Mouse (Mus musculus) CH12F3 (cell line): ENCODE results near the gene Plekha4.
"Not testable (repeated sequence)": the region's sequence is repeated elsewhere in the genome, so short reads cannot be mapped to it uniquely, and the experiment has no call there.

Experiments used
- in situ Hi-C: fragments of 300-500 bp; cut with MboI; formaldehyde crosslinking; loops from 2 replicates; pipeline ENCODE4 v1.14.3; 2020; ENCODE audit warnings: low sequenced_read_pairs

Gene Plekha4

DNA sequence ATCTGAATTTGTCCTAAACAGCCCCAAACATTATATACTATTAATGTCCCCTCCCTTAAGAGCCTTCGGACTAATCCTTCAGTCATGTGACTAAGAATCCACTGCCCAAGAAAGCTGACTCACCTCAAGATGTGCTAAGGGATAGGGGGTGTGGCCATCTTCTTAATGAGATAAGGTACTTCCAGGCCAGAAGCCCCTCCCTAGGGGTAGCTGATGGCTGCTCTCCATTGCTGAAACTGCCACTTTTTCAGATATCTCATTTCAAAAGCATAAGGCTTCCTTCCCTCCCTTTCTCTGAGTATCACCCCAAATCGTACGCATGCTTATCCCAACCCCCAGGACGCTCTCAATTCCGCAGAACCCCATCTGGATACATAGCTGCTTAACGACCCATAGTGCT, 17.6 kb upstream of the Plekha4 start:
- in situ Hi-C loops, result no loop called here

DNA sequence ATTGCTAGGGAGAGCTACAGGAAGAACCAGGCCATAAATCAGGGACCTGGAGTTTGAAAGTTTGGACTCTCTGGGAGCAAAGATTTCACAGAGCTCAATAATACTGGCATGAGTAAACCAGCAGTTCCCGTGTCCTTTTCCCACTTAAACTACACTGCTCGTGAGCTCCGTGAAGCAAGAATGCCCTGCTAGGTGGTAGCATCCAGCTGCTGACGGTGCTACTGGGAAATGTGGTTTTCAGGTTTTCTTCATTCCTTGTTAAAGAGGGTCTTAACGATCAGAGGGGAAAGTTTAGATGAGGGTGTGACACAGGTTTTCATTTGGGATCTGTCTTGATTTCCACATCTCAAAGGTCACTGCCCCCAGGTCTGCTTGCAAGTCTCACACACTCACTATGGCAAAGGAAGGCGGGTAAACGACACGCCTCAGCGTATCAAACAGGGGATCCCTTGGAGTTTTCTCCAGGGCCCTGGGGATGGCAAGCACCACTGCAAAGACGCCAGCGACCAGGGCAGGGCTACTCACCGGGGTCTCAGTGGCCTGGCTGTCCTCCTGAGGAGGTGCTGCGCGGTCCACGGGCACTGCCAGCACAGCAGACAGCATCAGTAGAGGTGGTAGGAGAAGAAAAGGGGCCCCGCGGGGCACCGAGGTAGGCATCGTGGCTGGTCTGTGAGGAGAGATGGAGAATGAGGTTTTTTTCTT, 16.8 kb upstream of the Plekha4 start:
- in situ Hi-C loops, result no loop called here

DNA sequence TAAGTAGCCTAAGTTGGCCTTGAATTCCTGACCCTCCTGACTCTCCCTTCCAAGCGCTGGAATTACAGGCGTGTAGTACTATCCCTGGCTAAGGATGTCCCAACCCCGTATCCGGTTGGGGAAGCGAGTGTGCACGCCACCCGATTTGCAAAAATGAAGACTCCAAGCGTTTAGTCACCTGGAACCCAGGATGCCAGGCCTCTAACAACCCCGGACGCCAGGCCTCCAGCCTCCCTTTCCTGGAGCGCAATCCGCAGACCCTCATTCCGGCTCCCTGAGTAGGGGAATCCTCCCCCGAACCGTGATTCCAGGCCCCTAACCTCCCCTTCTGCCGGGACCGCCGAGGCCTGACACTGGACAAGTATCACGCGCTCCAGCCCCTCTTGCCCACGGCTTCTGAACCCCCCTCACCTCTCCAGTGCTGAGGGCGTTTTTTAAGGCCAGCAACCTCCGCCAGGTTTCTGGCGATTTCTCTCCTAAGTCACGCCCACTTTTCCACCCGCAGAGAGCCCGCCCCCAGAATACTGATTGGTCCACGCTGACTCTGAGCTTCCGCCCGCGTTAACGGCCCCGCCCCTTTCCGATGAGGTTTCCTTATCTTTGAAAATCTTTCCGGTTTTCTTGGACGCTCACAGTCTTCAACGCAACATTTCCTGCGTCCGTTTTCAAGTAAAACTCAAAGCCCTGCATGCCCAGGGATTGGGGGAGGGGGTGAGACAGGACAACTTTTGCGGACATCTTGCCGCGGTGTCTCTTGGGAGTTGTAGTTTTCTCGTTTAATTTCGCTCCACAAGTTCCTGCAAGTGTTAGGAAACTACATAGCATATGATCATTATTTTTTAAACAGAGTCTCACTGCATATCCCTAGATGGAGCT, 16.0 kb upstream of the Plekha4 start, which contains the start of gene Nucb1:
Gene Nucb1 (minus strand): TSS at position 495 of the 876 bp plus-strand sequence.
- in situ Hi-C loops, result no loop called here

DNA sequence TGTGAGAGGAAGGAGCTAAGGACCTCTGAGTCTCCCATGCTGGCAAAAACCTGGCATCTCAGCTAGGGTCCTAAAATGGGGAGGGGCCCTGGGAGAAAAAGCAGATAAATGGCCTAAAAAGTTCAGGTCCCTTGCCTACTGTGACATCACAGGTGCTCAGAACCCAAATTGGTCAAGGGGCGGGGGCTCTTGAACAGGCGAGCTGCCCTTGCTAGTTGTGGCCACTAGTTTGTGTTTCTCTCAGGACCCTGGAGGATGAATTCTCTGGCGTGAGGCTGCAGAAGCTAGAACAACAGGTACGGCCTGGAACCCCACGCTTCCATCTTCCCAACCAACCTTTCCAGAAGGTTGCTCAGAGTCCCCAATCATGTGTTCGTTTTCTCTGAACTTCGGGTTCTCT, 11.7 kb upstream of the Plekha4 start:
- in situ Hi-C loops, result no loop called here

DNA sequence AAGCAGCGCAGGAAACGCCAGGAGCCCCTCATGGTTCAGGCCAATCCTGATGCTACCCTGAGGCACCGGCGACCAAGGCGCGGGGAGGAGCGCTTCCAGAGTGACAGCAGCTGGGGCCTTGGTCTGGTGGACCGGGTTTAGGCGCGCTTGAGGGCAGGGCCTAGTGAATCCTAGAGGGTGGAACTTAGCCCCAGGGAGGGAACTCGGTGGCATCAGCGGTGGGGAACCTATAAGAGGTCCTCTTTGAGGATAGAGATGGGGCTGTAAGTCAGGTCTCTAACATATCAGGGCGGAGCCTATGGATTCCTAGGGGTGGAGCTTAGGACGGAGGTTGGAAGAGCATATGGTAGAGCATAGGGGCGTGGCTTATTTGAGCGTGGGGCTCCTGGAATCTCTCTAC, 10.7 kb upstream of the Plekha4 start:
- in situ Hi-C loops, result no loop called here

DNA sequence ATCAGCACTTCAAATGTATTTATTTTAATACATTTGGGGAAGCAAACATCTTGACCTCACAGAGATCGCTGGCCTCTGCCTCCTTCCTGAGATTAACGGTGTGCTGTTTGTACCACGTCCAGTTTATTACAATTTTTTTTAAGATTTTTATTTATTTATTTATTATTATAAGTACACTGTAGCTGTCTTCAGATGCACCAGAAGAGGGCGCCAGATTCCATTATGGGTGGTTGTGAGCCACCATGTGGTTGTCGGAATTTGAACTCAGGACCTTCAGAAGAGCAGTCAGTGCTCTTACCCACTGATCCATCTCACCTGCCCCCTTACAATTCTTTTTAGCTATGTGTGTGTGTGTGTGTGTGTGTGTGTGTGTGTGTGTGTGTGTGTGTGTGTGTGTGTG, 9.3 kb upstream of the Plekha4 start:
- in situ Hi-C loops, result not testable (repeated sequence)

DNA sequence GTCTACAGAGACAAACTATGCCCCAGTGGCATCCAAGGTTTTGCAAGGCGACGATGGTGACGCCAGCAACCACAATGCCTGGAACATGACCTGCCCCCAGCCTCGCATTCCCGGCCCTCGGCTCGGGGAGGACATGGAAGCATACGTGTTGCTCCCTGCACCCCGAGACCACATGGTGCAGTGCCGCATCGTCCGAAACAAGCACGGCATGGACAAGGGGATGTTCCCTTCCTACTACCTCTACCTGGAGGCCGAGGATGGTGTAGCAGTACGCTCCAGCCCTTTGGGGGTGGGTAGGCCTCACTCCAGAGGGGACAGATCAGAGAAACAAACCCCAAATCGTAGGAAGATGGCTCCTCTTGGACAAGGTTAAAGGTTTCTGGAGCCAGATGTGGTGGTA, 7.5 kb upstream of the Plekha4 start:
- in situ Hi-C loops, result no loop called here

DNA sequence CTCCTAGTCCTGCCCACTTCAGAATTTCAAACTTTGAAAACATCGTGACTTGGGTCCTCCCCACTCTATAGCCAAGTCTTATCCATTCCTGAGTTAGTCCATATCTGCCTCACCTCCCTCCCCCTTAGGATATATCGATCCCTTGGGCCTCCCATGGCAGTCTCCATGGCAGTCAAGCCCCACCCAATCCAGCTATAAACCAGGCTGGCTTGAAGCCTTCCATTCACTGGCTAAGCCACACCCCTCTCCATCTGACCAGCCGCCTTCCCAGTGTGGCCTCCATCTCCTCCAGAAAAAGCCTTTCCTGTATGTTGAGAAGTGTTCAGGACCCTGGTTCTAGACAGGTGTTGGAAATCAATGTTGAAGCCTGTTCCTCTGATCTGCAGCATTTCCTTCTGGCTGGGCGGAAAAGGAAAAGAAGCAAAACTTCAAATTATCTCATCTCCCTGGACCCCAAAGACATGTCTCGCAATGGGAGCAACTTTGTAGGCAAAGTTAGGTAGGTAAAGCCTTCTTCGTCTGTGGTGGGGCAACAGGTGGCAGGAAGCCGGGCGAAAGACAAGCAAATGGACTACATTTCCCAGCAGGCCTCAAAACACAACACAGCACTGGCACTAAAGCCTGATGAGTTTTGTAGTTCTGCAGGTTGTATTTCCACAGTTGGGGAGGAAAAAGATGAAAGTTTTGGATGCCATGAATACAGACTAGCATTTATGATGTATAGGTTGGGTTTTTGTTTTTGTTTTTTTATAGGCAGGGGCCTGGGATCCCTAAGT, 6.6 kb upstream of the Plekha4 start:
- in situ Hi-C loops, result no loop called here

DNA sequence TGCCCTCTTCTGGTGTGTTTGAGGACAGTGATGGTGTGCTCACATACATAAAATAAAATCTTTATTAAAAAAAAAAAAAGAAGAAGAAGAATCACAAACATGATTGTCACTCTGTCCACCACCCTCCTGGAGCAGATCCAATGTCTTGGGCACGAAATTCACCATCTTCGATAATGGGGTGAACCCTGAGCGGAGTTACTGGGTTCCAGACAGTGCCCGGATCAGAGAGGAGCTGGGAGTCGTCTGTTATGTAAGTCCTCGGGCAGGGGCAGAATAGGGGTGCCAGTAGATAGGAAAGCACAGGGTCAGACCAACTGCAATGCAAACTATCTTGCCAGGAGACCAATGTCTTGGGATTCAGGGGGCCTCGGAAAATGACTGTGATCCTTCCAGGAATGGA, 5.5 kb upstream of the Plekha4 start:
- in situ Hi-C loops, result no loop called here

DNA sequence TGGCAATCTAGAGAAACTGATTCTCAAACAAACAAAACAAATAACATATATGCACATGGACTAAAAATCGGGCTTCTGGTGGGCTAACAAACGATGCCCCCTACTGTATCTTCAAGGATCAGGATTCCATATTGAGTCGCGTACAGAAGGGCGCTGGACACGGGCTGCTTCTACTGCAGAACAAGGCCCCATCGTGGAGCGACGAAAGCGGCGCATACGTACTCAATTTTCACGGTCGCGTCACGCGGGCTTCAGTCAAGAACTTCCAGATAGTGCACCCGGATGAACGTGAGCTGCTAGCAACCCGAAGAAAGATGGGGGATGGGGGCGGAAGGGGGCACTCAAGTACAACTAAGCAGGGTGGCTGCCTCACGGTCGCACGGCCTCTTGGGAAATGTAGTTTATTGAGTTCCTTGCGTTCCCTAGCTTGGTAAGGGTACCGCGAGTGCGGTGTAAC, 4.4 kb upstream of the Plekha4 start:
- in situ Hi-C loops, result no loop called here

DNA sequence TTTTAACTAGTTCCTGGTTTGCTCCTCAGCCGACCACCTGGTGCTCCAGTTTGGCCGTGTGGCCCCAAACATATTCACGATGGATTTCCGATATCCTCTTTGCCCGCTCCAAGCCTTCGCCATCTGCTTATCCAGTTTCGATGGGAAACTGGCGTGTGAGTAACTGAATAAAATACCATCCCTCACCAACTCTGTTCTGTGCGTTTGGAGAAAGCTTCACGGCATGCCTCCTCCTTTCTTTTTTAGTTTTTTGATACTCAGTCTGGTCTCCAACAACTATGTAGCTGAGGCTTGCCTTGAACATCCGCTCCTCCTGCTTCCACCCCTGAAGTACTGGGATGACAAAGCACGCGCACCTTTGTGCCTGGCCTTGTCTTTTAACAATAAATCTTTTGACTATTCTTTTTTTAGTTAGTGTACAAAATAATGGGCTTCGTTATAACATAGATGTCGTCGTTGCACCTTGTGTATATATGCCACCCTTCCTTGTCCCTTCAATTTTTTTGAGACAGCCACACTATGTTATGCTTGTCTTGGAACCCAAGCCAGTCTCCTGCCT, 3.9 kb upstream of the Plekha4 start:
- in situ Hi-C loops, result no loop called here

DNA sequence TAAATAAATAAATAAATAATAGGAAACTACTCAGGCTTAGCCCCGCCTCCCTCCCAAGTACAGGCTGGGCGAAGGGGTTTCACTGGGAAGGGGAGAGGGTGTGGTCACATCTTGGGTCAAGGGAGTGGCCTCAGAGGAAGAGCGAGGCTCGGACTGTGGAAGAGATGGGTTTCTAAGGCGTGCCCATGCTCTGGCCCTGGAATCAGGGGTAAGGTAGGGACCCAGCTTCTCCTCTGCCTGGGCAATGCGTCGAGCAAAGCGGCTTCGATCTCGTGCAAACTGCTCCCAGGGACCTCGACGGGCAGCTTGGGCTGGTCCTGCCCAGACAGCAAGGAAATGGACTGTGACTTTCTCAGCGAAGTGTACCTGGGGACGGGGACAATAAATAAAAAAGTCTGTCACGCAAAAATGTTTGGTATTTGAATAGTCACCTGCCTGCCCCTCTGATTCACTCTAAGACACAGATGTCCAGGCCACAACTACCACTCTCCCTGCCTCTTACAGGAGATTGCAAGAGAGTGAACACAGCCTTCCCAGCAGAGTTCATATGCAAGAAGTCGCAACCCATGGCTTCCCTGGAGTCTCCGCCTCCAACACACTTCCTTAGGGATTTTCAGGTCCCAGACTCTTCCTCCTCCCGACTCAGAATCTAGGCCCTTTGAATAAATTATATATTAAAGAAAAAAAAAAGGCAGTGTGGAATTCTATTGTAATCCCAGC, 3.0 kb upstream of the Plekha4 start:
- in situ Hi-C loops, result no loop called here

DNA sequence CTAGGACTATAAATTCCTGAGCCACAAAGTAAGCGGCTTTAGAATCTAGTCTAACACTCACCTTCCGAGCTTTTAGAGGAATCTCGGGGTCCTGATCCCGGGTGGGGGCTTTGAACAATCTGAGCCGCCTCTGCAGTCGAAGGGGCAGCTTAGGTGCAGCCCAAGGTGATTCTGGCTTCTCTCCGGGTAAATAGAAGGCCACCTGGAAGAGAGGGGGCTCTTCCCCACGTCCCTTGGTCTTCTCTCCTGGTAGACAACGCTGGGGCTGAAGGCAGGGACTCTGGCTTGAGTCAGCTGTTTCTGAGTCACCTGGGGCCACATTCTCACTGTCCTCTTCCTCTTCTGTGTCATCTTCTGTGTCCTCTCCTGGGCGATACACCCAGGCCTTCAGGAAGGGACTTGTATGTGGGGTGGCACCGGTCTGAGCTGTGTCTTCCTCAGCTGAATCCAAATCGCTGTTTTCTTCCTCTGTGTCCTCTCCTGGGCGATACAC, 2.4 kb upstream of the Plekha4 start:
- in situ Hi-C loops, result no loop called here

DNA sequence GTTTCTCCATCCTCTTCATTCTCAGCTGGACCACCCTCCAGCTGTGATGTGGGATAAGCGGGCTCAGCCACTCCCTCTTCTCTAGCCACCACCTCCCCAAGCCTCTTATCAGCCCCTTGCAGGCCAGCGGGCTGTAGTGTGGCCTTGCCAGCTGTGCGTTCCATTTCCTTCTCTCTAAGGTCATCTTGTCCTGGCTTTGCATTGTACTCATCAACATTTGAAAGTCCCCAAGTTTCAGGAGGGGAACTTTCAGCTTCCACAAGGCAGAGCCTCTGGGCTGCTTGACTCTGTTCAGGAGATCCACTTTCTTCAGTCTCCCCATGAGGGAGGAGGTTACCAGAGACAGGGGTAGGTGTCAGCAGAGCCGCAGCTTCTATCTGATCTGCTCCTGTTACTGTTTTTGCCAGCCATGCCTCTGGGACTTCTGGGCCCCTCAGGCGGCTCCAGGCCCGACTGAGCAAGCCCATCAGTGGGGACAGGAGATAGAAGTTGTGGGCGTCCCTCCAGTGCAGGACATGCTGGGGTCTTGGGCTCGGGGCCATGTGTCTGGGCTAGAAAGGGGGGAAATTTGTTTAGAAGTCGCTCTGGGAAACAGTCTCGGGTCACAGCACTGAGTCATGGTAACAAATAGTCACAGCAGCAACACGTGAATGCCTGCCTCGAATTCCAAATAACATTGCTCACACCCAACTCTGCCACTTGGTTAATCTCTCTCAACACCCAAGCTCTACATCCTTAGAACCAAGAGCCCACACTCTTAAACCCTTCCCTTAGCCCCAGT, 1.1 kb upstream of the Plekha4 start:
- in situ Hi-C loops, result no loop called here

DNA sequence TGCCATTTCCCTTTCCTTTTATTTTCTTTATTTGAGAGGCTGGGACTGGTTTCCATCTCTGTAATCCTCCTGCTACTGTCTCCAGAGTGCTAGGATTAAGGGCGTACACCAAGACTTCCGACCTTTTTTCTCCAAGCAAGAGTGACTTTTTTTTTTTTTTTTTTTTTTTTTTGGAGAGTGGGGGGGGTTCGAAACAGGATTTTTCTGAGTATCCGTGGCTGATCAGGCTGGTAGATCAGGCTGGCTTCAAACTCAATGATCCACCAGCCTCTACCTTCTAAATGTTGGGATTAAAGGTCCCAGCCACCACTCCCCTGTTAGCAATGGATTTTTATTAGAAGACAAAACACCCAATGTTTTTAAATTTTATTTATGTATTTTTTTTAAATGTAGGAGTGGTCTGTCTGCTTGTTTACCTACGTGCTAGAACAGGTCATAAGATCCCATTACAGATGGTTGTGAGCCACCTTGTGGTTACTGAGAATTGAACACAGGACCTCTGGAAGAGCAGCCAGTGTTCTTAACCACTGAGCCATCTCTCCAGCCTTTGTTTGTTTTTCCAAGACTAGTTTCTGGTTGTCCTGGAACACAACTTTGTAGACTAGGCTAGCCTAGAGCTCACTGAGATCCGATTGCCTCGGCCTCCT, 467 bp downstream of the Plekha4 start:
- in situ Hi-C loops, result no loop called here

DNA sequence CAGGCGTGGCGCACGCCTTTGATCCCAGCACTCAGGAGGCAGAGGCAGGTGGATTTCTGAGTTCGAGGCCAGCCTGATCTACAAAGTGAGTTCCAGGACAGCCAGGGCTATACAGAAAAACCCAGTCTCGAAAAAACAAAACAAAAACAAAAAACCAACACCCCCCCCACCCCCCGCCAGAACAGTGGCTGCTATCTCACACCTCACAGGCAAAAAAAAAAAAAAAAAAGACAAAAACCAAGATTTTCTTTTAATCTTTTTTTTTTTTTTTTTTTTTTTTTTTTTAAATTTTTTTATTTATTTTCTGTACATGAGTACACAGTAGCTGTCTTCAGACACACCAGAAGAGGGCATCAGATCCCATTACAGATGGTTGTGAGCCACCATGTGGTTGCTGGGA, 1.0 kb downstream of the Plekha4 start:
- in situ Hi-C loops, result not testable (repeated sequence)

DNA sequence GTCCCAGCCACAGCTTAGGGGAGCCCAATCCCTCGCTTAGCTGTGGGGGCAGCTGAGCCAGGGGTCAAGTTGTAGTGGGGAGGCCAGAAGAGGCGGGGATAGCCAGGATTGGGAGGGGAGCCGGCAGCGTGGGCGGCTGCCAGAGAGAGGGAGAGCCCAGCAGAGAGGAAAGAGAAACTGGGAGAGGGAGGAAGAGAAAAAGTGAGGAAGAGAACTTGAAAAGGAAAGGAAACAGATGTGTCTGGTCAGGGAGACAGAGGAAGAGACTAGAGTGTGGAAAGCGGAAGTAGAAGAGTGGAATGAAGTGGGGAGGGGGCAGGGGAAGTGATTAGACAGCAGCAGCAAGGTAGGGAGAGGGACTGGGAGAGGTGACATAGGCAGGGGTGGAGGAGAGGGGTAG, 3.3 kb downstream of the Plekha4 start:
- in situ Hi-C loops, result no loop called here

DNA sequence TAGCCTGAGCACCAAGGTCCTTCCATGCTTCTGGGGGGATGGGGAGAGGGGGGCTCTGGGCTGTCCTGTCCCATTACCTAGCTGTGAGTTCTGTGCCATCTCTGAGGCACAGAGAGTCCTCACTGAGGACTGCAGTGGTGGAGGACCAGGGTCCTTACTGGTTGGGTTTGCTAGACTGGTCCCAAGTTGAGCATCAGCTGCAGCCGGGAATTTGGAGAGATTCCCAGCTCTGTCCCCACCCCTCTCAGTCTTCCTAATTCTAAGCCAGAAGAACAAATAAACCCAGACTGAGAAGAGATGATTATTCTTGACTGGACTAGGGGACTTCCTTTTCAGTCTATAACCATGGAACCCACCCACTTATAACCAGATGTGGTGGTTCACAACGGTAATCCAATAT, 4.5 kb downstream of the Plekha4 start:
- in situ Hi-C loops, result no loop called here

DNA sequence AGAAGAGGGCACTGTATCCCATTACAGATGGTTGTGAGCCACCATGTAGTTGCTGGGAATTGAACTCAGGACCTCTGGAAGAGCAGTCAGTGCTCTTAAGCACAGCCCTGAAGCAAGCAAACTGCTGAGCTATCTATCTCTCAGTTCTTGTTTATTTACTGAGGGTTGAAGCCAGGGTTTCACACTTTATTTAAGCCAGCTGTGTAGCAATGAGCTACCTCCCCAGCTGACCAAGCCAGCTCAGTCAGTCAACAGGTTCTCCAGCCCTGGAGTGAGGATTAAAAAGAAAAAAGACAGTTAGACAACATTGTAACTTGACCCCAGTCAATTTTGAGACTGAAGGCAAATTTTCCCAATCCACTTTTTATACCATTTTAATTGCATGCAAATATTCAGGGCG, 9.5 kb downstream of the Plekha4 start:
- in situ Hi-C loops, result no loop called here
